Mouse (Mus musculus): ENCODE results near the gene Ubl4a.
"Not testable (repeated sequence)": the region's sequence is repeated elsewhere in the genome, so short reads cannot be mapped to it uniquely, and the experiment has no call there.

Gene Ubl4a

DNA sequence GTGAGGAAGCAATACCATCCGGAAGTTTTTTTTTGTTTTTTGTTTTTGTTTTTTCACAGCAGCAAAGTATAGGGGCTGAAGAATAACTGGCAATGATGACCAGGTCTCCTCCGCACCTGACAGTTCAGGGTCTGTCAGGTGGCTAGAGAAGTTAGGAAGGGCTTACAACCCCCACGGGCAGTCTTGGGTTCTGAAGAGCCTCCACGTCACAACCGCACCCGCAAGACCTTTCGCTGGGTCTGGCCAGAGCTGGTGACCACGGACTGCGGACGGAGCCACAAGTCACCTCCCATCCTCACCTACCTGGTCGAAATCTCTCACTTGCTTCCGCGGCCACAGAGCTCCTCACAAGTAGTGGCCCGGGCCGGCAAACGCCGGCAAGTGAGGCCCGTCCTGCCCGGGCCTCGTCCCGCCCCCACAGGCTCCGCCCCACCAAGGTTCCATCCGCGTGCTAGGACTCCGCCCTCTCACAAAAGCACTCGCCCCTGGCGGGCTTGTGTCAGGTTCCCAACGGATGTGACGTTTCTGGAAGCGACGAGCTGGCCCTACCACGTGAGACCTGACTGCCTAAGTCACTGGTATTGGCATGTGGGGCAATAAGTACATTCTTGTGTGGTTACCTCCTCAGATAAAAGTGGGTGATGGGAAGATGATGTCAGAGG is at the start of gene Ubl4a, which contains the start of gene Slc10a3:
Gene Ubl4a, minus strand, starts transcription at position 331 of the 662 bp plus-strand sequence.
Gene Slc10a3, minus strand, starts transcription at position 462 of the 662 bp plus-strand sequence.
- DNase-seq, result peak; percentile 85

- peak; percentile 72 for DNase-seq
Observed at GRCm38 (mm10) chrX:74413377-74413776, 40.4 kb upstream of the Ubl4a start.

DNA sequence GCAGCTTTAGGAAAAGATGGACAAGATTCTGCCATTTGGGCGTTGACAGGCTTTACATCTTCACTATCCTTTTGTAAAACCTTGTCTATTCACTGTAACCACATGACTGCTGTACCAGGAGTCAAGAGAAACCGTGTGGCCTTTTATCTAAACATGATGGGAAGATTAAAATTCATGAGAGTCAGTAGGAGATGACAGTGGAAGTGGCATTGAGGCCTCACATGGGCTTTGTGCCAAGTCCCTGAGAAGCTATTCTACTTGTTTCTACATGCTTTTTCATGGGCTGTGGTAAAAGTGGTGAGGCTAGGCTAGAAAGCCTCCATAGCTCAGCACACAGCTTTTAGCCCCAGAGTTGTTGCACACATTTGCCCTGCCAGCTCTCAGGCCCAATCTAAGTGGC is 35.3 kb upstream of the Ubl4a start:
- no peak for DNase-seq

GRCm38 (mm10) chrX:74400136-74400535 is 27.1 kb upstream of the Ubl4a start:
- DNase-seq, result no peak

DNA sequence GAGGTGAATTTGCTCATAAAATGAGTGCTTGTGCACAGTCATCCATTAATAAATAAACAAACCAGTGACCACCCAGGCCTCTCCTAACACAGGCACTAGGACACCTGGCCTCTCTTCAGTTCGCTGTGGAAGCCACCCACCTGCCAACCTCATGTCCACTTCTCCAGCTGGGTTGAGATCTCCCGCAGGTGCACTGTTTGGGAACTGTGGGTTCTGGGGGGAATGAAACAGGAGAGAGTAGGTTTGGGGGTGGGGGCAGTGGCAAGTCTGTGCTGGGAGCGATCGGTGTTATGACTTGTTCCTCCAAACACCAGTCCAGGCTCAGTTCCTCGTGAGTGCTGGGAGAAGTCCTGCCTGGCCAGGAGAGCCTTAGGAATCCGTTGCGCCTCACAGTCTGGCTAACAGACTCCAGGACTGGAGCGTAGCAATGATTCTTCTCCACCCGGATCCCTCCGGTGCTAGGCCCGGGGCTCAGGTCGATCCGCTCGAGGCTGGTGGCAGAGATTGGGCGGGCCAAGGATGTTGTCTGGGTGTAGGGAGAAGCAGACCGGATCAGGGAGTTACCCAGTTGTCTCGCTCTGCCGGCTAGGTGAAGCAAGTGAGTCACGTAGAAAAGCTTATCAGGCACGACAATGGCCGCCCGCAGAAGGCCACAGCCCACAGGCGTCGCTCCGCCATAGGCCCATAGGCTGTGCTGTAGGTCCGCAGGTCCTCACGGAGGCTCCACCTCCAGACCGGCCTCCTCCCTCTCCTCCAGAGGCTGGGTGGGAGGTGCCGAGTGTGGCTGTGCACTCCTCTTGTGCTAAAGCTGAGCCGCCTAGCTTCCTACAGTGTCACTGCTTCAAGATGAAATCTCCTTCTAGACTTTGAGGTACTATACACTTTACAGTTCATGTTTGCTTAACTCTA is 19.8 kb upstream of the Ubl4a start, which contains the start of the genes Fam3a and Ikbkg:
Gene Fam3a, minus strand, starts transcription at position 738 of the 909 bp plus-strand sequence.
Gene Ikbkg, plus strand, starts transcription at position 756 of the 909 bp plus-strand sequence.
- peak; percentile 88 for DNase-seq

- no peak for DNase-seq
Observed at GRCm38 (mm10) chrX:74388153-74388552, 15.1 kb upstream of the Ubl4a start.

GRCm38 (mm10) chrX:74384451-74384850 is 11.4 kb upstream of the Ubl4a start:
- no peak for DNase-seq

DNA sequence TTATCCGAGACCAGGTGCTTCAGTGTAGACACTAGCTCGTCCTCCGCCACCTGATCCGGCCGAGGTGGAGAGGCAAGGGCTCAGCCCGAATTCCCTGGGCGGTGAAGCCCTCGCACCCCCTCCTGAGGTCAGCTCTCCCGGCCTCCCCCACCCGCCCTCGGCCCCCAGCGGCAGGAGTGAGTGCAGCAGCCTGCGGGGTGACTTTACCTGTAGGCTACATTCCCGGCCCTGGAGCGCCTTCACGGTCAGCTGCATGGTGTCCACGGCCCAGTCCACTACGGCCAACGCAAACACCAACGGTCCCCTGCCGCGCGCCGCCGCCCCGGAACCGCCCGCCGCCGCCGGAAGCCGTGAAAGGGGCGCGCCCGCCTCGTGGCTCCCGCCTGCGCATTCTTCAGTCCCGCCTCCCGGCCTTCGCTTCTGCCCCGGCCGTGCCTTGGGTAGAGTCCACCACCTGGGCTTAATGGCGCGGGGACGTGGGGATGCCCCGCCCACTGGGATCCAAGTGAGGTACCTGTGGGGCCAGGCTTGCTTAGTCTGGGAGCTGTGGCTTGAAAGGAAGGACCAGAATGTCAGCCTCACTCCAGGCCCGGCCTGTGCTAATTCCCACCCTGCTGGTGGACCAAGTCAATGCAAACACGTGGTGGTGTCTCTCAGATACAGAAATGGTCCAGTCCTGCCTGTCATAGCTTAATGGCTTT is 4.7 kb downstream of the Ubl4a start:
- DNase-seq, result peak; percentile 77

DNA sequence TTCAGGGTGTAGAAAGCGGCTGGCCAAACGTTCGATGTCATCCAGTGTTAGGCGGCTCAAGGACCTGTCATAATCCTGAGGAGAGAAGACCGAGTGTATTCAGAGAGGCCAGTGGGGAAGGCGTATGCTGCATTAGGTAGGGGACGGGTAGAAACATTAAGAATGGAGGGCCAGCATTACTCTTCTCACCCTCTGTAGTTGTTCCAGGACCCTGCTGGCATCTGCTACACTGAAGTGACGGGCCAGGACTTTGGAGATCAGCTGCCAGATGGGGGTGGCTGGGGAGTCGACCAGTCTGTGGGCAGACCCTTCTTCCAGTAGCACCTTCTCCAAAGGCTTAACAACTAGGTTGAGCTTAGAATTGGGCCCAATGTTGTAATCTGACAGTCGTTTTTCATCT is 5.5 kb downstream of the Ubl4a start:
- DNase-seq, result no peak

GRCm38 (mm10) chrX:74359171-74359570 is 13.8 kb downstream of the Ubl4a start:
- DNase-seq, result no peak

DNA sequence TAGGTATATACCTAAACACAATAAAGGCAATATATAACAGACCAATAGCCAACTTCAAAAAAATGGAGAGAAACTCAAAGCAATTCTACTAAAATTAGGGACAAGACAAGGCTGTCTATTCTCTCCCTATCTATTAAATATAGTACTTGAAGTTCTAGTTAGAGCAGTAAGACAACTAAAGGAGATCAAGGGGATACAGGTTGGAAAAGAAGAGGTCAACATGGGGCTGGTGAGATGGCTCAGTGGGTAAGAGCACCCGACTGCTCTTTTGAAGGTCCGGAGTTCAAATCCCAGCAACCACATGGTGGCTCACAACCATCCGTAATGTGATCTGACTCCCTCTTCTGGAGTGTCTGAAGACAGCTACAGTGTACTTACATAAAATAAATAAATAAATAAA is 15.9 kb downstream of the Ubl4a start:
- not testable (repeated sequence) for DNase-seq

GRCm38 (mm10) chrX:74353467-74353770 is 19.6 kb downstream of the Ubl4a start, which contains the start of gene Lage3:
TSS of gene Lage3 (minus strand) at chrX:74353618.
- peak; percentile 85 for DNase-seq

- DNase-seq, result no peak
Observed at GRCm38 (mm10) chrX:74352645-74353466, 20.2 kb downstream of the Ubl4a start.

DNA sequence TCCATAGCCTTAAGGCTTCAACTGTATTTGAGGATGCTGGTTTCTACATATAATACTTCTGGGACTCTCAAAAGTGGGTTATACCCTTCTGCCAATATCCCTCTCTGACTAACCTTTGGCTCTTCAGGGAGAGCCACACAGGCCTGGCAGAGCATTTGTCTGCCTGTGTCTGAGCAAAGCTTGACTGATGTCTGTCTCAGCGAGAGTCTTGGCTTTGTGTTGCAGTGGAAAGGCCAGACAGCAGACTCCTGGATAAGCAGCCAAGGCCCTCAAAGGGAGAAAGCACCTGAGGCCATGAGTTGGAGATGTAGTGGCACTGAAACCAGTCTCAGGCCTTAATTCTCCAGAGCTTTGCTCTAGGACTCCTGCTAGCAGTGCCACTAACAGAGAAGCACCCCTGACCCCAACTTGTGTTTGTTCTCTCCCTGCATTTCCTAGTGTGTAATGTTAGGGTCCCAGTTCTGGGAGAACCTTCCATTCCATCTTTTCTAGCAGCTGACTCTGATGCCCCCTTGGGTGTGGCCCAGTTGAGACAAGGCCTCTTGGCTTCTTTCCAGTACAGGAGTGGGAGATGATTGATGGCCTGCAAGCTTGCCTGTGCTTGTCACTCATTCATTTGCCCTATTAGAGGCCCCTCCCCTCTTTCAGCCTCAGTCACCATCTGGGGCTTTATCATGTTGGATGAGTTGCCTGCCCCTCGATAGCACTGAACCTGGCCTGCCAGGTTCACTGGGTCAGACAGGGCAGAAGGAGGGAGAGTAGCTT is 42.7 kb downstream of the Ubl4a start:
- DNase-seq, result peak; percentile 41

GRCm38 (mm10) chrX:74329215-74329671 is 43.8 kb downstream of the Ubl4a start:
- DNase-seq, result no peak

GRCm38 (mm10) chrX:74328725-74329161 is 44.3 kb downstream of the Ubl4a start, which contains the start of gene Plxna3:
TSS of gene Plxna3 (plus strand) at chrX:74329066.
- DNase-seq, result peak; percentile 74
